Mouse (Mus musculus): Measurements from ENCODE around the gene Msh3. TPM values are rescaled to one million over a fixed set of nuclear protein-coding genes. Genes with fewer than 3 reads are reported as not detected.

The Msh3 gene
- polyA plus RNA-seq, 2 experiments = 10.0 to 11.5 TPM

GRCm38 (mm10) chr13:92320770-92321169 is 34.0 kb downstream of the Msh3 start:
- H3K9ac ChIP-seq (replicated peaks) = no peak overlapping the region
- no peaks in the 10 kb centered on the region for H3K9me3 ChIP-seq (ENCODE audit: control insufficient read depth, low read length)
- no peaks in the 10 kb centered on the region for H3K27me3 ChIP-seq (ENCODE audit: control insufficient read depth, insufficient read depth, low read length)
- H3K4me3 ChIP-seq (ENCODE audit: insufficient read depth in 1 of 2, low read depth in 2 of 2, low read length in 2 of 2) = no peak overlapping the region
- no peak for DNase-seq (ENCODE audit: low read depth in 3 of 3, low spot score in 3 of 3)
- no peaks in the 10 kb centered on the region for H3K4me1 ChIP-seq (replicated peaks; ENCODE audit: control insufficient read depth in 2 of 2, insufficient read depth in 2 of 2, low read length in 1 of 2)
- ATAC-seq (ENCODE audit: insufficient read depth) = no peak
- no peak overlapping the region for H3K4me2 ChIP-seq (ENCODE audit: low read depth)
- H3K27ac ChIP-seq = no peak overlapping the region
- WGBS (ENCODE audit: insufficient replicate concordance) = 54% methylated on average over 5 of the region's 5 CpGs
- TF ChIP-seq CTCF (IDR thresholded peaks at IDR 0.05; ENCODE audit: low read depth) (no peak), EP300 (IDR thresholded peaks at IDR 0.05; ENCODE audit: low read depth) (no peak)
- H3K36me3 ChIP-seq (replicated peaks; ENCODE audit: control insufficient read depth, insufficient read depth, low read depth) = no peaks in the 10 kb centered on the region; the same call in 1 of the 2 replicates

GRCm38 (mm10) chr13:92314613-92315012 is 40.2 kb downstream of the Msh3 start:
- no peak for ATAC-seq (ENCODE audit: insufficient read depth)

GRCm38 (mm10) chr13:92305680-92306079 is 49.1 kb downstream of the Msh3 start, which contains the start of gene Gm20379:
Gene Gm20379 (plus strand): TSS chr13:92305980.
- Histone ChIP-seq H3K36me3 (replicated peaks; ENCODE audit: control insufficient read depth, insufficient read depth, low read depth) (no peaks in the 10 kb centered on the region; the same call in 1 of the 2 replicates), H3K27me3 (ENCODE audit: control insufficient read depth, insufficient read depth, low read length) (no peaks in the 10 kb centered on the region), H3K9ac (replicated peaks) (no peak within 1 kb of the TSS), H3K4me2 (ENCODE audit: low read depth) (no peak within 1 kb of the TSS), H3K4me1 (replicated peaks; ENCODE audit: control insufficient read depth in 2 of 2, insufficient read depth in 2 of 2, low read length in 1 of 2) (no peaks in the 10 kb centered on the region), H3K4me3 (ENCODE audit: insufficient read depth in 1 of 2, low read depth in 2 of 2, low read length in 2 of 2) (no peak within 1 kb of the TSS), H3K9me3 (ENCODE audit: control insufficient read depth, low read length) (no peaks in the 10 kb centered on the region), H3K27ac (no peak within 1 kb of the TSS)
- DNase-seq (ENCODE audit: low read depth in 3 of 3, low spot score in 3 of 3) (no peak), ATAC-seq (ENCODE audit: insufficient read depth) (no peak)
- 89% methylated on average over 11 of the region's 11 CpGs for WGBS (ENCODE audit: insufficient replicate concordance)
- no peak for TF ChIP-seq CTCF (IDR thresholded peaks at IDR 0.05; ENCODE audit: low read depth)

More at GRCm38 (mm10) chr13:92314613-92315012, 40.2 kb downstream of the Msh3 start:
- H3K4me2 ChIP-seq (ENCODE audit: low read depth) = no peak overlapping the region
- no peak overlapping the region for H3K9ac ChIP-seq (replicated peaks)
- H3K4me3 ChIP-seq (ENCODE audit: insufficient read depth in 1 of 2, low read depth in 2 of 2, low read length in 2 of 2) = no peak overlapping the region
- H3K4me1 ChIP-seq (replicated peaks; ENCODE audit: control insufficient read depth in 2 of 2, insufficient read depth in 2 of 2, low read length in 1 of 2) = no peaks in the 10 kb centered on the region
- H3K27ac ChIP-seq = no peak overlapping the region
- TF ChIP-seq EP300 (IDR thresholded peaks at IDR 0.05; ENCODE audit: low read depth) = no peak
- no peak for TF ChIP-seq CTCF (IDR thresholded peaks at IDR 0.05; ENCODE audit: low read depth)
- H3K9me3 ChIP-seq (ENCODE audit: control insufficient read depth, low read length) = no peaks in the 10 kb centered on the region
- WGBS (ENCODE audit: insufficient replicate concordance) = 72% methylated on average over 5 of the region's 5 CpGs
- no peaks in the 10 kb centered on the region for H3K27me3 ChIP-seq (ENCODE audit: control insufficient read depth, insufficient read depth, low read length)
- no peak for DNase-seq (ENCODE audit: low read depth in 3 of 3, low spot score in 3 of 3)
- H3K36me3 ChIP-seq (replicated peaks; ENCODE audit: control insufficient read depth, insufficient read depth, low read depth) = peaks cover 2% of the 10 kb centered on the region; the same call in 1 of the 2 replicates

- Histone ChIP-seq H3K27me3 (ENCODE audit: control insufficient read depth, insufficient read depth, low read length) (no peaks in the 10 kb centered on the region), H3K36me3 (replicated peaks; ENCODE audit: control insufficient read depth, insufficient read depth, low read depth) (no peaks in the 10 kb centered on the region; the same call in 1 of the 2 replicates), H3K9ac (replicated peaks) (no peak overlapping the region), H3K4me2 (ENCODE audit: low read depth) (no peak overlapping the region), H3K27ac (no peak overlapping the region), H3K9me3 (ENCODE audit: control insufficient read depth, low read length) (no peaks in the 10 kb centered on the region), H3K4me1 (replicated peaks; ENCODE audit: control insufficient read depth in 2 of 2, insufficient read depth in 2 of 2, low read length in 1 of 2) (no peaks in the 10 kb centered on the region), H3K4me3 (ENCODE audit: insufficient read depth in 1 of 2, low read depth in 2 of 2, low read length in 2 of 2) (no peak overlapping the region)
- no peak for ATAC-seq (ENCODE audit: insufficient read depth)
- WGBS (ENCODE audit: insufficient replicate concordance) = 84% methylated on average over 5 of the region's 5 CpGs
- no peak for DNase-seq (ENCODE audit: low read depth in 3 of 3, low spot score in 3 of 3)
- no peak for TF ChIP-seq CTCF (IDR thresholded peaks at IDR 0.05; ENCODE audit: low read depth)
- no peak for TF ChIP-seq EP300 (IDR thresholded peaks at IDR 0.05; ENCODE audit: low read depth)
Observed at GRCm38 (mm10) chr13:92304291-92304690, 50.5 kb downstream of the Msh3 start.

- H3K9me3 ChIP-seq (ENCODE audit: control insufficient read depth, low read length) = no peaks in the 10 kb centered on the region
- H3K27me3 ChIP-seq (ENCODE audit: control insufficient read depth, insufficient read depth, low read length) = no peaks in the 10 kb centered on the region
- no peak overlapping the region for H3K4me3 ChIP-seq (ENCODE audit: insufficient read depth in 1 of 2, low read depth in 2 of 2, low read length in 2 of 2)
- ATAC-seq (ENCODE audit: insufficient read depth) (no peak), DNase-seq (ENCODE audit: low read depth in 3 of 3, low spot score in 3 of 3) (no peak)
- 77% methylated on average over 8 of the region's 8 CpGs for WGBS (ENCODE audit: insufficient replicate concordance)
- H3K9ac ChIP-seq (replicated peaks) = no peak overlapping the region
- no peaks in the 10 kb centered on the region for H3K4me1 ChIP-seq (replicated peaks; ENCODE audit: control insufficient read depth in 2 of 2, insufficient read depth in 2 of 2, low read length in 1 of 2)
- no peak overlapping the region for H3K27ac ChIP-seq
- no peaks in the 10 kb centered on the region; the same call in 1 of the 2 replicates for H3K36me3 ChIP-seq (replicated peaks; ENCODE audit: control insufficient read depth, insufficient read depth, low read depth)
- H3K4me2 ChIP-seq (ENCODE audit: low read depth) = no peak overlapping the region
- no peak for TF ChIP-seq EP300 (IDR thresholded peaks at IDR 0.05; ENCODE audit: low read depth)
- TF ChIP-seq CTCF (IDR thresholded peaks at IDR 0.05; ENCODE audit: low read depth) = no peak
Observed at GRCm38 (mm10) chr13:92303062-92303948, 51.5 kb downstream of the Msh3 start.

Data from liver, embryonic 14.5 days (tissue).